Mouse (Mus musculus) liver, postnatal 0 days (tissue): ENCODE measurements around the gene Exosc8. TPM values are rescaled to one million over a fixed set of nuclear protein-coding genes. Genes with fewer than 3 reads are reported as not detected.
A peak's percentile ranks its signal among the peaks of the same experiment; 100 is the strongest.

ENCODE experiments used
- ATAC-seq: fragments of 200-750 bp; cut with Nextera tagmentation; 2 replicates; pipeline ENCODE4 v1.8.0; 2017; ENCODE audit warnings: mild to moderate bottlenecking, moderate library complexity
- DNase-seq: peaks from one replicate; pipeline ENCODE4 v3.0.0-alpha.2; 2016
- H3K27ac ChIP-seq: fragments of 300-500 bp; sonication (generic); 2 replicates; pipeline ENCODE4 v1.5.1; 2014; ENCODE audit warnings: antibody characterized with exemption, moderate library complexity, mild to moderate bottlenecking, low read depth
- H3K27me3 ChIP-seq: fragments of 300-500 bp; sonication (generic); 2 replicates; pipeline ENCODE4 v1.6.1; 2014; ENCODE audit warnings: low read length, control low read depth, mixed read lengths; ENCODE audit not compliant: insufficient read depth
- H3K36me3 ChIP-seq: fragments of 300-500 bp; sonication (generic); replicated peaks from 2 replicates; pipeline ENCODE4 v1.6.1; 2014; ENCODE audit warnings: mild to moderate bottlenecking, control low read depth, low read length, moderate library complexity, mixed read lengths; ENCODE audit not compliant: insufficient read depth
- H3K4me1 ChIP-seq: fragments of 300-500 bp; sonication (generic); 2 replicates; pipeline ENCODE4 v1.6.1; 2014; ENCODE audit warnings: antibody characterized with exemption, mild to moderate bottlenecking, control low read depth; ENCODE audit not compliant: insufficient read depth
- H3K4me2 ChIP-seq: fragments of 300-500 bp; sonication (generic); 2 replicates; pipeline ENCODE4 v1.6.1; 2014; ENCODE audit warnings: low read depth, mild to moderate bottlenecking, low read length, moderate library complexity, mixed read lengths
- H3K4me3 ChIP-seq: fragments of 300-500 bp; sonication (generic); 2 replicates; pipeline ENCODE4 v1.5.1; 2014; ENCODE audit warnings: low read depth, low read length
- H3K9ac ChIP-seq: fragments of 300-500 bp; sonication (generic); replicated peaks from 2 replicates; pipeline ENCODE4 v1.6.1; 2014; ENCODE audit warnings: mild to moderate bottlenecking, moderate library complexity
- H3K9me3 ChIP-seq: fragments of 300-500 bp; sonication (generic); 2 replicates; pipeline ENCODE4 v1.6.1; 2016; ENCODE audit warnings: mild to moderate bottlenecking, control low read depth, low read length, mixed read lengths
- CTCF ChIP-seq: sonication (generic); IDR thresholded peaks from 2 replicates; pipeline ENCODE4 v1.5.1; 2016; ENCODE audit warnings: antibody characterized with exemption, low read depth
- EP300 ChIP-seq: IDR thresholded peaks from 2 replicates; pipeline ENCODE4 v1.6.1; 2016; ENCODE audit warnings: antibody characterized with exemption, low read depth, mild to moderate bottlenecking
- WGBS: fragments of 180-500 bp; shearing (Covaris S2); extraction: QIAGEN DNeasy Blood & Tissue Kit; methylation state at CpG from one replicate; pipeline ENCODE4 v1.1.7; 2014; ENCODE audit not compliant: insufficient replicate concordance; 5-methylcytosine and 5-hydroxymethylcytosine counted together
- polyA plus RNA-seq: library from polyadenylated mRNA; unstranded; fragments of >200 nt; fragmentation: Nextera tagmentation; extraction: Ambion mirVana; gene quantifications from 2 replicates; pipeline ENCODE4 v1.2.1, GENCODE M21; 2015

Gene Exosc8
- polyA plus RNA-seq: 38.7 and 42.7 TPM in 2 replicates

GRCm38 (mm10) chr3:54735247-54736046, at the start of gene Exosc8, which contains the start of gene Alg5:
Gene Exosc8 (minus strand): TSS chr3:54735393.
Gene Alg5 (plus strand): TSS chr3:54735539.
- Histone ChIP-seq H3K27ac (peak within 1 kb of the TSS; percentile 99), H3K9me3 (no peaks in the 10 kb centered on the region), H3K27me3 (no peaks in the 10 kb centered on the region), H3K4me3 (peak within 1 kb of the TSS; percentile 90), H3K4me1 (peaks cover 11% of the 10 kb centered on the region), H3K36me3 (peaks cover 25% of the 10 kb centered on the region), H3K4me2 (peak within 1 kb of the TSS; percentile 93), H3K9ac (peak within 1 kb of the TSS; percentile 88)
- peak; percentile 85 for ATAC-seq
- peak; percentile 94 for TF ChIP-seq CTCF
- TF ChIP-seq EP300: no peak
- DNase-seq: peak; percentile 95
- under 1% methylated on average over 64 of the region's 65 CpGs for WGBS

- Histone ChIP-seq H3K4me1 (no peaks in the 10 kb centered on the region), H3K9ac (no peak overlapping the region), H3K4me2 (no peak overlapping the region), H3K27ac (no peak overlapping the region), H3K4me3 (no peak overlapping the region), H3K9me3 (peaks cover 2% of the 10 kb centered on the region; the same call in 1 of the 2 replicates), H3K27me3 (no peaks in the 10 kb centered on the region), H3K36me3 (no peaks in the 10 kb centered on the region)
- DNase-seq (no peak), ATAC-seq (no peak)
- TF ChIP-seq EP300: no peak
- TF ChIP-seq CTCF: no peak
- 55% methylated on average over 7 of the region's 7 CpGs for WGBS
Observed at GRCm38 (mm10) chr3:54775989-54776631, 40.9 kb upstream of the Exosc8 start.

DNA sequence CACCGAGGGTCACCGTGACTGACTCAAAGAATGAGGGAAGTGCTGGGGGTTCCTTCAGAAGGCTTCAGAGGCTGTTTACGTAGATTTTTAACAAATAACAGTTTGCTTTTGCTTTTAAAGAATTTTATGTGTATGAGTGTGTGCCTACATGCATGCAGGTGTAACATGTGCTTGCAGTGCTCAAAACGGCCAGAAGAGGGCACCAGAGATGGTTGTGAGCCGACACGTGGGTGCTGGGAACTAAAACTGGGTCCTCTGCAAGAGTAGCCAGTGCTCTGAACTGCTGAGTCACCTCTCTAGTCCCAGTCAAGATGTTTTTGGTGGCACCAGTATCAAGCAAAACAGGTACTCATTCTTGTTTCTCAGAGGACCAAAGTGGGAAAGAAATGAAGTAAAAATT, 38.4 kb upstream of the Exosc8 start:
- DNase-seq (no peak), ATAC-seq (no peak)
- Histone ChIP-seq H3K9ac (no peak overlapping the region), H3K4me2 (no peak overlapping the region), H3K36me3 (no peaks in the 10 kb centered on the region), H3K27ac (no peak overlapping the region), H3K27me3 (no peaks in the 10 kb centered on the region), H3K4me1 (peaks cover 3% of the 10 kb centered on the region; the same call in 1 of the 2 replicates), H3K4me3 (no peak overlapping the region), H3K9me3 (peaks cover 2% of the 10 kb centered on the region; the same call in 1 of the 2 replicates)
- no peak for TF ChIP-seq EP300
- TF ChIP-seq CTCF: peak; percentile 46
- WGBS: 77% methylated on average over 6 of the region's 6 CpGs

- WGBS: 74% methylated on average over 17 of the region's 17 CpGs
- DNase-seq (no peak), ATAC-seq (peak; percentile 67)
- Histone ChIP-seq H3K9ac (no peak overlapping the region), H3K9me3 (peaks cover 2% of the 10 kb centered on the region; the same call in 1 of the 2 replicates), H3K4me3 (no peak overlapping the region), H3K4me2 (no peak overlapping the region), H3K4me1 (peaks cover 3% of the 10 kb centered on the region; the same call in 1 of the 2 replicates), H3K27me3 (no peaks in the 10 kb centered on the region), H3K36me3 (no peaks in the 10 kb centered on the region), H3K27ac (no peak overlapping the region)
- TF ChIP-seq EP300 (no peak), CTCF (no peak)
Observed at GRCm38 (mm10) chr3:54769349-54770275, 34.4 kb upstream of the Exosc8 start.

DNA sequence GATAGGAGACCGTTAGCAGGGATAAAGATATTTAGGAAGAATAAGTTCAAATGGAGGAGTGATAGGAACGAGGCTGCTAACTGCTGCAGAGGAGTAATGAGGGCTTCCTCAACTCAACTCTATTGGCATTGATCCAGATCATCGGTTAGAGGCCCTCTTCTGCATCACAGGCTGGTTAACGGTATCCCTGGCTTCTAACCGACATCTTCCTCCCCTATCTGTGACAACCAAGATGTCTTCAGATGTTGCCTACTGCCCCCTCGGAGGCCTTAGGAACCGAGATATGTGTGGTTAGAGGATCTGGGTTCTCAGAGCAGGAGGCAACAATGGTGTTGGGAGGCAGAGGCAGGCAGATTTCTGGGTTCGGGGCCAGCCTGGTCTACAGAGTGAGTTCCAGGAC, 33.4 kb upstream of the Exosc8 start:
- DNase-seq: no peak
- peaks cover under 1% of the 10 kb centered on the region; the same call in 1 of the 2 replicates for H3K9me3 ChIP-seq
- no peak overlapping the region for H3K27ac ChIP-seq
- peaks cover 3% of the 10 kb centered on the region; the same call in 1 of the 2 replicates for H3K4me1 ChIP-seq
- H3K36me3 ChIP-seq: no peaks in the 10 kb centered on the region
- H3K4me2 ChIP-seq: no peak overlapping the region
- no peak overlapping the region for H3K9ac ChIP-seq
- H3K27me3 ChIP-seq: no peaks in the 10 kb centered on the region
- TF ChIP-seq CTCF (no peak), EP300 (no peak)
- WGBS: 66% methylated on average over 8 of the region's 8 CpGs
- ATAC-seq: no peak
- H3K4me3 ChIP-seq: no peak overlapping the region
